Mouse (Mus musculus) kidney, postnatal 36 days (tissue): Measurements from ENCODE around the gene Guca1b.
"Not testable (repeated sequence)": the region's sequence is repeated elsewhere in the genome, so short reads cannot be mapped to it uniquely, and the experiment has no call there.

ENCODE experiments used
- DNase-seq, 2 experiments: peaks; one replicate each; pipeline ENCODE4 v3.0.0; 2021 to 2022; ENCODE audit warnings: mixed read lengths in 2 of 2

Guca1b gene

DNA sequence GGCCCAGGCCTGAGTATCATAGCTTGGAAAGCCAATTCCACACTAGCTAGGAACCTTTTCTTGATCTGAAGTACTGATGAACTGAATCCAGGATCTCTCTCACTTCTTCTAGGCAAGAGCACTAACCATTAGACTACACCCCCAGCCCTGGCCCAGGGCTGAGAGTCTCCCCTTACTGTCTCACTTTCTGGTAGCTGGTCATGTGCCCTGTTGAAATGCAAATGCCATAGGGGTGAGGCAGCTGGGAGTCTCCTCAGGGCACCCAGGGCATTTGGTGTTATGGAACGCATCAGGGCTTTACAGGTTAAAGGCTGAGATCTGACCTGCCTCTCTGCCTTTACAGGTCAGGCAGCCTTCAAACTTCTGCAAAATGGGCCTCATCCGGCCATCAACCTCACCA lies 35.0 kb downstream of the Guca1b start:
- DNase-seq, result no peak

DNA sequence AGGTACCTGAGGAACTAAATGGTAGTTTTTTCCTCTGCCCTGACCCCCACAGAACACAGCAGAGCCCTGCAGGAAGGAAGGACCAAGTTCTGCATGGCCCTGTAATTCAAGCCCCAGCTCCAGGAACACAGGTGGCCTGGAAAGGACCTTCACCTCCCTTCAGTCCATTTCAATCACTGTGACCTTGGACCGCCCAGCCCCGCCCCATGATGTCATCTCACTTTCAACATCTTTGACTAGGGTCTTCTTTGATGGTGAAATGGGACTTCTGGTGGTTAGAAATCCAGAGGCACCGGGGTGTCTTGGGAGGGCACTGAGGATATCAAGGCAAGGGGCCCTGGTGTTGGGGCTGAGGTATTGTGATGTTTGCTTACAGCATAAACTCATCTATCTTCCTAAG lies 36.4 kb downstream of the Guca1b start:
- DNase-seq, result no peak

- DNase-seq, result not testable (repeated sequence)
Measured at GRCm38 (mm10) chr17:47422616-47423015, 37.4 kb downstream of the Guca1b start.

- DNase-seq, result no peak
Measured at GRCm38 (mm10) chr17:47424186-47424585, 39.0 kb downstream of the Guca1b start.

GRCm38 (mm10) chr17:47427316-47427715 lies 42.1 kb downstream of the Guca1b start:
- DNase-seq, result no peak

DNA sequence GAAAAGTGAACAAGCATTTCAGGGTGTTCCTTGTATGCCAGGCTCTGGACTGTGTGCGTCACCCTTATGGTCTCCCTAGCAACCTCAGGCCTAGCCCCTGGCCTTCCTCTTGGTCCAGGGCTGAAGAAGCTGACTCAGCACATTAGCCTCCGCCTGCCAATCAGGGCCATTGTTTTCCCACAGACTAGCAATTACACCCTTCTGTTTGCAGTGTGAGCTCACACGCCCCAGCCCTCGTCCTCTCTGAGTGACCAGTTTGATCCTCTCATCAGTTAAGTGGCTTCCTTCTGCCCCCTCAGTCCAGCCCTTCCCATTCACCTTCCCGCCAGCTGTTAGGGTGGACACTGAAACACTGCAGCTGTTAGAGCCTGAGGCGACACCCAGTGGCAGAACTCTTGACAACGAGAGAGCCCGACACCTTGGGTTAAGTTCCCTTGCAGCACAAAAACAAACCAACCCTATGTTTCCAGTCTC lies 43.7 kb downstream of the Guca1b start:
- DNase-seq, result peak; percentile 37 to 72

- DNase-seq, result peak in 1 of 2 experiments; percentile 51
Measured at GRCm38 (mm10) chr17:47430815-47431214, 45.6 kb downstream of the Guca1b start.

DNA sequence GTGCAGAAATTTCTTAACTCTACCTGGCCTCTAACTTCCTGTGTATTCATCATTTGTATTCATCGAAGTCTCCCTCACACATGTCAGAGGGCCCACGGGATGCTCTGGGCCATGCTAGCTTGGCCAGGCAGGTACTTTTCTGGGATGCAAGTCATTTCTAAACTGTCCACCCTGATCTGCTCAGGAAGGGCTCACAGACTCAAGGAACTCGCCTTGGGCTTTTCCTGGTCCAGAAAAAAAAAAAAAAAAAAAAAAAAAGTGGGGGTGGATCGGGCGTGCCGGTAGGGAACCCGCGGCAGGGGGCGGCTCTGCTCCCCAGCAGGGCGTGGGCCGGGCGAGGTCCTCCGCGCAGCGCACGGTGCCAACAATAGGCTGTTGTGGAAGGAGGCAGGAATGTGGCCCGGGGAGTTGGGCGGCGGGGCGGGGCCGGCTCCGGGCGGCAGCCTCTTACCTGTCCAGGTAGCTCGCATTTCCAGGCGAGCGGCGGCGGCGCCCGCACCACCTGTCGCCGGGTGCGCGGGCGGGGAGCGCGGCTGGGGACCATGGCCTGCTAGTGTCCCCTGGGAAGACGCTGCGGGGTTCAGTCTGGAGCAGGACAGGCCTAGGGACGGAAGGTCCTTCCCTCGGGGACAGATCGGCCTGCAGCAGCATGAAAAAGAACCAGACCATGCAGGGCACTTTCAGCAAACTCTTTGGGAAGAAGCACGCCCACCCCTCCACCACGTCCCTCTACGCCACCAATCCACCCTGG lies 51.1 kb downstream of the Guca1b start, which contains the start of gene AI661453:
AI661453 (plus strand) TSS at position 460 of the 751 bp plus-strand sequence.
- DNase-seq, result peak; percentile 80 to 84

- DNase-seq, result no peak
Measured at GRCm38 (mm10) chr17:47436907-47437547, 51.8 kb downstream of the Guca1b start, which contains the start of gene 1700001C19Rik. Gene 1700001C19Rik, minus strand, starts transcription at chr17:47437376.

- DNase-seq, result no peak
Measured at GRCm38 (mm10) chr17:47438611-47439010, 53.4 kb downstream of the Guca1b start.

DNA sequence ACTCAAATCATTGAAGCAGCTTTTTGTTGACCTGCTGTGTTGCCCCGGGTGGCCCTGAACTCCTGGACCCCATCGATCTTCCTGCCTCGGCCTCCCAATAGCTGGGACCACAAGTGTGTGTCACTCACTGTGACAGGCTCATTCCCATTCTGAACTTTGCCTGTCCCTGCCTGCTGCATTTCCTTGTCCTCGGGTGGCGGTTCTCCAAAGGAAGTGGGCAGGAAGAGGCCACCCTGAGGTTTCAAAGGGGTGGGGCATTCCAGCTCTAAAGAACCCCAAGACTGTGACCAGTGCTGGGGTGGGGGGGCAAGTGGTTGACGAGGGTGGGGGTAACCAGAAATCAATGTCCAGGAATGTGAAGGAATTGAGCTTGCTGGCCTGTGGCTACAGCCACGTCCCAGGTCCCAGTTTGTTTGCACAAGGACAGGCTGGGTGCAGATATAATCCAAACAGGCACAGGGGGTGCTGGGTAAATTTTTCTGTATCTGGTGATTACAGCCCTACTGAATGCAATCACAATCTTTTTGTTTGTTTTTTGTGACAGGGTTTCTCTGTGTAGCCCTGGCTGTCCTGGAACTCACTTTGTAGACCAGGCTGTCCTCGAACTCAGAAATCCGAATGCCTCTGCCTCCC lies 54.3 kb downstream of the Guca1b start:
- peak in 1 of 2 experiments; percentile 34 for DNase-seq

- DNase-seq, result peak; percentile 36 to 52
Measured at GRCm38 (mm10) chr17:47440359-47440890, 55.2 kb downstream of the Guca1b start.

- DNase-seq, result peak; percentile 36 to 49
Measured at GRCm38 (mm10) chr17:47441296-47442051, 56.3 kb downstream of the Guca1b start.

- DNase-seq, result peak in 1 of 2 experiments; percentile 28
Measured at GRCm38 (mm10) chr17:47442271-47442670, 57.1 kb downstream of the Guca1b start.
